Mouse (Mus musculus) adrenal gland, adult 2 months (tissue): ENCODE measurements around the gene Gm20388. TPM values are rescaled to one million over a fixed set of nuclear protein-coding genes. Genes with fewer than 3 reads are reported as not detected.
A peak's percentile ranks its signal among the peaks of the same experiment; 100 is the strongest.

Experiments
- DNase-seq: peaks from one replicate; pipeline ENCODE4 v3.0.0; 2021
- polyA plus RNA-seq: library from polyadenylated mRNA; depleted of rRNA; stranded (reverse); fragments of >200 nt; gene quantifications from 2 replicates; pipeline ENCODE4 v1.2.3, GENCODE M21; 2012
- total RNA-seq, 2 experiments: library from RNA; stranded (reverse); gene quantifications; 2 replicates each; pipeline ENCODE4 v1.2.3; 2021

Gene Gm20388
- total and polyA plus RNA-seq, 3 experiments = 5.9 to 50.1 (median 9.9) TPM

GRCm38 (mm10) chr8:121162906-121163695 is 1252.5 kb downstream of the Gm20388 start:
- no peak for DNase-seq

GRCm38 (mm10) chr8:121164017-121164469 is 1253.4 kb downstream of the Gm20388 start:
- peak; percentile 79 for DNase-seq

GRCm38 (mm10) chr8:121168033-121168432 is 1257.4 kb downstream of the Gm20388 start:
- no peak for DNase-seq

GRCm38 (mm10) chr8:121170116-121170515 is 1259.5 kb downstream of the Gm20388 start:
- DNase-seq = no peak

GRCm38 (mm10) chr8:121170626-121171552 is 1260.2 kb downstream of the Gm20388 start:
- peak; percentile 27 for DNase-seq

- DNase-seq = no peak
Measured at GRCm38 (mm10) chr8:121172567-121172966, 1261.9 kb downstream of the Gm20388 start.

- DNase-seq = no peak
Measured at GRCm38 (mm10) chr8:121174178-121174577, 1263.5 kb downstream of the Gm20388 start.

- DNase-seq = no peak
Measured at GRCm38 (mm10) chr8:121174721-121175539, 1264.3 kb downstream of the Gm20388 start.

- DNase-seq = no peak
Measured at GRCm38 (mm10) chr8:121175540-121176090, 1265.0 kb downstream of the Gm20388 start.

GRCm38 (mm10) chr8:121176291-121176690 is 1265.7 kb downstream of the Gm20388 start:
- no peak for DNase-seq

GRCm38 (mm10) chr8:121180474-121181284 is 1270.0 kb downstream of the Gm20388 start:
- DNase-seq = no peak

GRCm38 (mm10) chr8:121181285-121181884 is 1270.7 kb downstream of the Gm20388 start:
- DNase-seq = no peak

- peak; percentile 70 for DNase-seq
Measured at GRCm38 (mm10) chr8:121187491-121188364, 1277.1 kb downstream of the Gm20388 start.

GRCm38 (mm10) chr8:121188994-121189393 is 1278.4 kb downstream of the Gm20388 start:
- DNase-seq = no peak

GRCm38 (mm10) chr8:121192451-121192850 is 1281.8 kb downstream of the Gm20388 start:
- no peak for DNase-seq

GRCm38 (mm10) chr8:121195970-121196369 is 1285.3 kb downstream of the Gm20388 start:
- no peak for DNase-seq

- DNase-seq = no peak
Measured at GRCm38 (mm10) chr8:121196726-121197668, 1286.4 kb downstream of the Gm20388 start.

GRCm38 (mm10) chr8:121200069-121200468 is 1289.4 kb downstream of the Gm20388 start:
- no peak for DNase-seq
